Mouse (Mus musculus): ENCODE measurements around the gene Gm43517. TPM values are rescaled to one million over a fixed set of nuclear protein-coding genes. Genes with fewer than 3 reads are reported as not detected.
A peak's percentile ranks its signal among the peaks of the same experiment; 100 is the strongest.

The Gm43517 gene
- polyA plus RNA-seq (2015; fragmentation: Nextera tagmentation; extraction: Ambion mirVana), result not detected in 2 replicates

GRCm38 (mm10) chr12:49384876-49385630 lies at the start of gene Gm43517:
Gene Gm43517, plus strand, starts transcription at chr12:49385174.
- Histone ChIP-seq H3K9ac (ENCODE audit: low read depth, low read length) (no peak within 1 kb of the TSS), H3K9me3 (ENCODE audit: control insufficient read depth) (no peaks in the 10 kb centered on the region), H3K4me2 (replicated peaks; ENCODE audit: low read depth) (peak within 1 kb of the TSS; percentile 60), H3K27ac (ENCODE audit: low read depth, low read length) (no peak within 1 kb of the TSS), H3K36me3 (ENCODE audit: control insufficient read depth, insufficient read depth) (no peaks in the 10 kb centered on the region), H3K27me3 (replicated peaks; ENCODE audit: control insufficient read depth, insufficient read depth, low read length) (peaks cover 86% of the 10 kb centered on the region), H3K4me1 (replicated peaks; ENCODE audit: control insufficient read depth, insufficient read depth, low read length) (no peaks in the 10 kb centered on the region), H3K4me3 (ENCODE audit: low read depth, low read length) (peak within 1 kb of the TSS; percentile 36)
- peak; percentile 36; the same call in 1 of the 2 replicates for ATAC-seq
- WGBS, result 2% methylated on average over 60 of the region's 75 CpGs
- peak; percentile 45 for TF ChIP-seq CTCF (IDR thresholded peaks at IDR 0.05; ENCODE audit: low read depth)

- WGBS, result 83% methylated on average over 10 of the region's 10 CpGs
- H3K4me2 ChIP-seq (replicated peaks; ENCODE audit: low read depth), result no peak overlapping the region
- no peak overlapping the region for H3K27ac ChIP-seq (ENCODE audit: low read depth, low read length)
- no peak overlapping the region for H3K9ac ChIP-seq (ENCODE audit: low read depth, low read length)
- ATAC-seq, result no peak
- TF ChIP-seq CTCF (IDR thresholded peaks at IDR 0.05; ENCODE audit: low read depth), result no peak
- no peaks in the 10 kb centered on the region for H3K9me3 ChIP-seq (ENCODE audit: control insufficient read depth)
- H3K36me3 ChIP-seq (ENCODE audit: control insufficient read depth, insufficient read depth), result no peaks in the 10 kb centered on the region
- H3K4me3 ChIP-seq (ENCODE audit: low read depth, low read length), result no peak overlapping the region
- no peaks in the 10 kb centered on the region for H3K27me3 ChIP-seq (replicated peaks; ENCODE audit: control insufficient read depth, insufficient read depth, low read length)
- H3K4me1 ChIP-seq (replicated peaks; ENCODE audit: control insufficient read depth, insufficient read depth, low read length), result no peaks in the 10 kb centered on the region
Measured at GRCm38 (mm10) chr12:49349697-49350096, 35.3 kb upstream of the Gm43517 start.

GRCm38 (mm10) chr12:49368931-49369330 lies 16.0 kb upstream of the Gm43517 start:
- Histone ChIP-seq H3K27me3 (replicated peaks; ENCODE audit: control insufficient read depth, insufficient read depth, low read length) (peaks cover 17% of the 10 kb centered on the region), H3K36me3 (ENCODE audit: control insufficient read depth, insufficient read depth) (no peaks in the 10 kb centered on the region), H3K9ac (ENCODE audit: low read depth, low read length) (no peak overlapping the region), H3K4me1 (replicated peaks; ENCODE audit: control insufficient read depth, insufficient read depth, low read length) (no peaks in the 10 kb centered on the region), H3K9me3 (ENCODE audit: control insufficient read depth) (no peaks in the 10 kb centered on the region), H3K4me2 (replicated peaks; ENCODE audit: low read depth) (no peak overlapping the region), H3K4me3 (ENCODE audit: low read depth, low read length) (no peak overlapping the region), H3K27ac (ENCODE audit: low read depth, low read length) (no peak overlapping the region)
- TF ChIP-seq CTCF (IDR thresholded peaks at IDR 0.05; ENCODE audit: low read depth), result peak; percentile 62
- no peak for ATAC-seq
- 53% methylated on average over 1 of the region's 1 CpGs for WGBS

GRCm38 (mm10) chr12:49372170-49372569 lies 12.8 kb upstream of the Gm43517 start:
- no peak overlapping the region for H3K27ac ChIP-seq (ENCODE audit: low read depth, low read length)
- no peak for ATAC-seq

GRCm38 (mm10) chr12:49373176-49373575 lies 11.8 kb upstream of the Gm43517 start:
- Histone ChIP-seq H3K36me3 (ENCODE audit: control insufficient read depth, insufficient read depth) (no peaks in the 10 kb centered on the region), H3K27ac (ENCODE audit: low read depth, low read length) (no peak overlapping the region), H3K9me3 (ENCODE audit: control insufficient read depth) (no peaks in the 10 kb centered on the region), H3K4me1 (replicated peaks; ENCODE audit: control insufficient read depth, insufficient read depth, low read length) (no peaks in the 10 kb centered on the region), H3K9ac (ENCODE audit: low read depth, low read length) (no peak overlapping the region), H3K4me2 (replicated peaks; ENCODE audit: low read depth) (no peak overlapping the region), H3K27me3 (replicated peaks; ENCODE audit: control insufficient read depth, insufficient read depth, low read length) (peaks cover 58% of the 10 kb centered on the region), H3K4me3 (ENCODE audit: low read depth, low read length) (no peak overlapping the region)
- TF ChIP-seq CTCF (IDR thresholded peaks at IDR 0.05; ENCODE audit: low read depth), result no peak
- WGBS, result 8% methylated on average over 5 of the region's 5 CpGs
- ATAC-seq, result no peak

More at GRCm38 (mm10) chr12:49372170-49372569, 12.8 kb upstream of the Gm43517 start:
- no peak overlapping the region for H3K9ac ChIP-seq (ENCODE audit: low read depth, low read length)
- no peaks in the 10 kb centered on the region for H3K9me3 ChIP-seq (ENCODE audit: control insufficient read depth)
- TF ChIP-seq CTCF (IDR thresholded peaks at IDR 0.05; ENCODE audit: low read depth), result peak; percentile 59
- no peaks in the 10 kb centered on the region for H3K4me1 ChIP-seq (replicated peaks; ENCODE audit: control insufficient read depth, insufficient read depth, low read length)
- no peaks in the 10 kb centered on the region for H3K36me3 ChIP-seq (ENCODE audit: control insufficient read depth, insufficient read depth)
- no peak overlapping the region for H3K4me3 ChIP-seq (ENCODE audit: low read depth, low read length)
- peaks cover 48% of the 10 kb centered on the region for H3K27me3 ChIP-seq (replicated peaks; ENCODE audit: control insufficient read depth, insufficient read depth, low read length)
- H3K4me2 ChIP-seq (replicated peaks; ENCODE audit: low read depth), result no peak overlapping the region

- no peak overlapping the region for H3K9ac ChIP-seq (ENCODE audit: low read depth, low read length)
- peaks cover 67% of the 10 kb centered on the region for H3K27me3 ChIP-seq (replicated peaks; ENCODE audit: control insufficient read depth, insufficient read depth, low read length)
- H3K4me3 ChIP-seq (ENCODE audit: low read depth, low read length), result peak overlapping the region; percentile 26
- WGBS, result 4% methylated on average over 24 of the region's 24 CpGs
- H3K4me1 ChIP-seq (replicated peaks; ENCODE audit: control insufficient read depth, insufficient read depth, low read length), result no peaks in the 10 kb centered on the region
- no peak for TF ChIP-seq CTCF (IDR thresholded peaks at IDR 0.05; ENCODE audit: low read depth)
- ATAC-seq, result no peak
- no peaks in the 10 kb centered on the region for H3K9me3 ChIP-seq (ENCODE audit: control insufficient read depth)
- peak overlapping the region; percentile 37 for H3K4me2 ChIP-seq (replicated peaks; ENCODE audit: low read depth)
- no peak overlapping the region for H3K27ac ChIP-seq (ENCODE audit: low read depth, low read length)
- no peaks in the 10 kb centered on the region for H3K36me3 ChIP-seq (ENCODE audit: control insufficient read depth, insufficient read depth)
Measured at GRCm38 (mm10) chr12:49373821-49374605, 11.0 kb upstream of the Gm43517 start.
